Mouse (Mus musculus): Measurements from ENCODE around the gene F11. TPM values are rescaled to one million over a fixed set of nuclear protein-coding genes. Genes with fewer than 3 reads are reported as not detected.

Gene F11
- total RNA-seq (2023), result not detected

DNA sequence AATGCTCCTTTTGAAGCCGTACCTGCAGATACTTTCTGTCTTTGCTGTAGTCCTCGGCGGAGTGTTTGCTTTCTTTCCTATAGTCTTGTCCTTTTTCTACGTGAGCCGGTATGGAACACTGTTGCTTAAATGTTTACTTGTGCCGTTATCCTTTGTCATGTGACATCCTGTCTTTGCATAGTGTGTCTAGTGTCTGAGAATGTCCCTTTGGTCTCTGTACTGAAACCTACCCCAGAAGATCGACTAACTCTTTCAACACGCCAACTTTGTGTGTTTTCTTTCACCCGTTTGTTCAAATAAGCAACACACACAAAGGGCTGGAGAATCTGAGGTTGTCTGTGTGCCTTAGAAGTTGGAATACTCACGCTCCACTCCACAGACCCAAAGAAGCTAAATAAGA lies at the start of gene F11:
Gene F11, minus strand, starts transcription at position 112 of the 400 bp plus-strand sequence.

DNA sequence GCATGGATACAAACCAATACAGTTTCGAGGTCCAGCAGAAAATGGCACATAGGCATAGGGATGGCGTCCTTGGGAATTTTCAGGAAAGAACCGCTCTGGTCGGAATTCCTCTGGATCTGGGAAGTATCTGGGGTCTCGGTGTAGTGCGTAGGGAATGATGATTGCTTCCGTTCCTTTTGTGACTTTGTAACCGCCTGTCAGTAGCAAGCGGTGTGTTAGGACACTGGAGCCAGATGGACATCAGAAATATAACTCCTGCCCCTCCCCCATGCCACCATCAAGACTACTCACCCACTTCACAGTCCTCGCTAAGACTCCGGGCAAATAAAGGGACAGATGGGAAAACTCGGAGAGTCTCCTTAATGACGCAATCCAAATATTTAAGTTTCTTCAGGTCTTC lies 46.5 kb upstream of the F11 start, which contains the start of gene Gm45753:
Gene Gm45753, minus strand, starts transcription at position 101 of the 400 bp plus-strand sequence.

DNA sequence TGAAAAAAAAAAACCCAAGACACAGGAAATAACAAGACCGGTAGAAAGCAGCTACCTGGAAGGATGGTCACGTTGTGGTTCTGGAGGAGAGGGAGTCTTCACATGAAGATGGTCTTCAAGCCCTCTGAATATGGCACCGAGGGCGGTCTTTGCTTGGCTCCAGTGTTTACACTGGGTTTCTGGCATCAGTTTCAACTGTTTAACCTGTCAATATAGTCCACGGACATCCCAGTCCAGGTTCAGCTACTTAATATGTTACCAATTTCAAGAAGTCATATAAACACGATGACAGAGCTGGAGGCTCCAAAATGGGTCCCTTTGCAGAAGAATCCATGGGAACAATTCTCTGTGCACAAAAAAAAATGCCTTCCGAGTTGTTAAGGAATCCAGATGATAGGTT lies 32.9 kb upstream of the F11 start, which contains the start of gene Klkb1:
Gene Klkb1, minus strand, starts transcription at position 173 of the 400 bp plus-strand sequence.

Other genes with a start within 250 kb of the F11 start
- not detected for gene Mtnr1a, start 192.9 kb downstream of the F11 start, total RNA-seq (2023)
- gene Klkb1, start 32.8 kb upstream of the F11 start, total RNA-seq (2023), result under 1 TPM in 1 of 2 experiments, not detected in 1; 0.15 TPM
- gene Gm45753, start 46.4 kb upstream of the F11 start, total RNA-seq (2023), result not detected
- gene Cyp4v3, start 71.2 kb upstream of the F11 start, total RNA-seq (2023), result 1 to 10 TPM; 5.9 to 6.7 TPM
- gene Fam149a, start 120.3 kb upstream of the F11 start, total RNA-seq (2023), result not detected
- under 1 TPM; 0.39 to 0.58 TPM for gene Tlr3, start 149.0 kb upstream of the F11 start, total RNA-seq (2023)
- gene Sorbs2, start 245.8 kb upstream of the F11 start, total RNA-seq (2023), result under 1 TPM in 1 of 2 experiments, not detected in 1; 0.20 TPM

Measured in T-cell, adult 66 days (primary cell).